Mouse (Mus musculus) forebrain, embryonic 14.5 days (tissue): ENCODE measurements around the gene Sav1. TPM values are rescaled to one million over a fixed set of nuclear protein-coding genes. Genes with fewer than 3 reads are reported as not detected.
A peak's percentile ranks its signal among the peaks of the same experiment; 100 is the strongest.

Experiments used
- ATAC-seq: fragments of 200-750 bp; cut with Nextera tagmentation; 2 replicates; pipeline ENCODE4 v1.8.0; 2017; ENCODE audit warnings: mild to moderate bottlenecking, moderate library complexity
- DNase-seq: peaks from one replicate; pipeline ENCODE4 v3.0.0-alpha.2; 2015; ENCODE audit warnings: low spot score
- H3K27ac ChIP-seq: fragments of 300-500 bp; sonication (generic); 2 replicates; pipeline ENCODE4 v1.5.1; 2014; ENCODE audit warnings: low read depth, mild to moderate bottlenecking, control low read depth, low read length, moderate library complexity
- H3K27me3 ChIP-seq: fragments of 300-500 bp; sonication (generic); replicated peaks from 2 replicates; pipeline ENCODE4 v1.6.1; 2014; ENCODE audit warnings: low read length, control low read depth, mixed read lengths; ENCODE audit not compliant: control insufficient read depth, insufficient read depth
- H3K36me3 ChIP-seq: fragments of 300-500 bp; sonication (generic); 2 replicates; pipeline ENCODE4 v1.6.1; 2014; ENCODE audit warnings: low read length, control low read depth; ENCODE audit not compliant: control insufficient read depth, insufficient read depth
- H3K4me1 ChIP-seq: fragments of 300-500 bp; sonication (generic); 2 replicates; pipeline ENCODE4 v1.6.1; 2014; ENCODE audit warnings: antibody characterized with exemption, low read length, control low read depth; ENCODE audit not compliant: control insufficient read depth, insufficient read depth
- H3K4me2 ChIP-seq: fragments of 300-500 bp; sonication (generic); 2 replicates; pipeline ENCODE4 v1.6.1; 2014; ENCODE audit warnings: mild to moderate bottlenecking, control low read depth, low read length
- H3K4me3 ChIP-seq: fragments of 300-500 bp; sonication (generic); 2 replicates; pipeline ENCODE4 v1.5.1; 2014; ENCODE audit warnings: low read depth, low read length, control low read depth
- H3K9ac ChIP-seq: fragments of 300-500 bp; sonication (generic); 2 replicates; pipeline ENCODE4 v1.6.1; 2014; ENCODE audit warnings: mild to moderate bottlenecking, low read length, control low read depth, moderate library complexity
- H3K9me3 ChIP-seq: fragments of 300-500 bp; sonication (generic); replicated peaks from 2 replicates; pipeline ENCODE4 v1.6.1; 2016; ENCODE audit warnings: low read length, control low read depth, mixed read lengths; ENCODE audit not compliant: control insufficient read depth
- WGBS: fragments of 180-500 bp; shearing (Covaris S2); extraction: QIAGEN DNeasy Blood & Tissue Kit; methylation state at CpG from one replicate; pipeline ENCODE4 v1.1.7; 2014; 5-methylcytosine and 5-hydroxymethylcytosine counted together
- polyA plus RNA-seq: library from polyadenylated mRNA; unstranded; fragments of >200 nt; fragmentation: Nextera tagmentation; extraction: Ambion mirVana; gene quantifications from 2 replicates; pipeline ENCODE4 v1.2.1, GENCODE M21; 2014

Gene Sav1
- polyA plus RNA-seq, 1 experiment from 2014 or later: 1.0 TPM

DNA sequence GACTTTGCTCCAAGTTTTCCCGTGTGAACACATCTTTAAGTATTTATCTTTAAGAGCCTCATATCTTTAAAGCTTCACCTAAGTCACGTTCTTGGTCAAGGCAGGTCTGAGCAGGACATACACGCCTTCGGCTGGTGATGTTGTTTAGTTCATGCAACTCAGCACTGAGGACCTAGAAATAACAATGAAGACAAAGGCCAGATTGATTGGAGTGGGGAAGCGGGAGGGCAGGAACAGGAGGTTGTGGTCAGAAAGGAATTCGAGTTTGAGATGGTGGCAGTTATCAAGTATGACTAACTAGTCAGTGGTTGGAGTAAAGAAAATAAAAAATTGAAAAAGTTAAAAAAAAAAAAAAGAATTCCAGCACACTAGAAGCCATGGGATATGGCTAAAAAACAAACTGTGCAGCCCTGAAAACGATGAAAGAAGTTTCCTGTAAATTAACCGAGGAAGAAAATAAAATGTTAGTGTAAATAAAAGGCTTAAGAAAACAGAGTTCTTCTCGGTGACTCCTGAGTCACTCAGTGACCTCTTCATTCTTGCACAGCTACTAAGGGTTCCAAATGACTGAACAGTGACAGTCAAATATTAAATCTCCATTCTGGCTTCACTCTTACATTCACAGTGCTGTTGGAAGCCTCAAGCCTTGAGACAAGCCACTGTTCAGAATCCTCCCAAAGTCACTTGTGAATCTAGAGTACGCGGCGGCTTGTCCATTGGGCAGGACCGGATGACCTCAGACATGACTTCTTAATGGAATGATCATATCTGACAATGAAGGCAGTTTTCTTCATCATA, 11.6 kb upstream of the Sav1 start:
- H3K9ac ChIP-seq: no peak overlapping the region
- no peaks in the 10 kb centered on the region for H3K27me3 ChIP-seq
- ATAC-seq (no peak), DNase-seq (no peak)
- no peak overlapping the region for H3K27ac ChIP-seq
- no peak overlapping the region for H3K4me2 ChIP-seq
- H3K9me3 ChIP-seq: no peaks in the 10 kb centered on the region
- H3K36me3 ChIP-seq: no peaks in the 10 kb centered on the region
- 91% methylated on average over 13 of the region's 13 CpGs for WGBS
- no peaks in the 10 kb centered on the region for H3K4me1 ChIP-seq
- no peak overlapping the region for H3K4me3 ChIP-seq

DNA sequence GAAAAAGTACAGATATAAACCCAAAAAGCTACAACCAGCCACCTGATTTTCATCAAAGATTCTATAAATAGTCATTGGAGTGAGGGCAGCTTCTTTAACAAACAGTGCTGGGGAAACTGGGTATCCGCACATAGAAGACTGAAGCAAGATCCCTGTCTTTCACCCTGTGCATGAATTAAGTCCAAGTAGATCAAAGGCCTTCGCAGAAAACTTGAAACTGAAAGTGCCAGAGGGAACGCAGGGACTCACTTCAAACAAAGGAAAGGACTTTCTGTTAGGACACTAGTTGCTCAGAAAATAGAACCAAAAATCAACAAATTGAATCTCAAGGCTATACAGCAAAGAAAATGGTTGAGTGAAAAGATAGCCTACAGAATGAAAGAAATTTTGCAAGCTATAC, 8.6 kb upstream of the Sav1 start:
- ATAC-seq (no peak), DNase-seq (no peak)
- Histone ChIP-seq H3K4me3 (no peak overlapping the region), H3K9ac (no peak overlapping the region), H3K9me3 (no peaks in the 10 kb centered on the region), H3K4me2 (no peak overlapping the region), H3K27me3 (no peaks in the 10 kb centered on the region), H3K4me1 (no peaks in the 10 kb centered on the region), H3K36me3 (no peaks in the 10 kb centered on the region), H3K27ac (no peak overlapping the region)
- 73% methylated on average over 3 of the region's 3 CpGs for WGBS

DNA sequence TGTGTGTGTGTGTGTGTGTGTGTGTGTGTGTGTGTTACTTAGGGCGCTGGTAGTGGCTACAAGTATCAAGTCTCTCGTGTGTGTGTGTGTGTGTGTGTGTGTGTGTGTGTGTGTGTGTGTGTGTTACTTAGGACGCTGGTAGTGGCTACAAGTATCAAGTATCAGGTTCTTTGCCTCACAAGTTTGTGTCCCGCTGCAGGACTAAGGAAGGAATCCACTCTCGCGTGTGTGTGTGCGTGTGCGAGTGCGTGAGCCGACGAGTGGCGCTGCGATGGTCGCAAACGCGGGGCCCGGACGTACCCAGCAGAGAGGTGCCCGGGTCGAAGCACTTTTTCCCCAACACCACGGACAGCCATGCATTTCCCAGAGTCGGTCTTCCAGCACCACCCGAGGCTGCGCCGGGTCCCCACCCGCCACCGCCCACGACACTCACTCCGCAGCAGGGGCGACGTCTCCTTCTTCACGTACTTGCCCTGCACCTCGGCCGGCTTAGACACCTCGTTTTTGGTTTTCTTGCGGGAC, 500 bp downstream of the Sav1 start:
- peak; percentile 36 for DNase-seq
- Histone ChIP-seq H3K27me3 (no peaks in the 10 kb centered on the region), H3K4me3 (peak overlapping the region; percentile 84), H3K4me1 (peaks cover 6% of the 10 kb centered on the region; the same call in 1 of the 2 replicates), H3K9me3 (no peaks in the 10 kb centered on the region), H3K9ac (peak overlapping the region; percentile 92), H3K36me3 (peaks cover 31% of the 10 kb centered on the region), H3K27ac (peak overlapping the region; percentile 80; the same call in 1 of the 2 replicates), H3K4me2 (peak overlapping the region; percentile 76)
- peak; percentile 66 for ATAC-seq
- WGBS: 0% methylated on average over 35 of the region's 36 CpGs

DNA sequence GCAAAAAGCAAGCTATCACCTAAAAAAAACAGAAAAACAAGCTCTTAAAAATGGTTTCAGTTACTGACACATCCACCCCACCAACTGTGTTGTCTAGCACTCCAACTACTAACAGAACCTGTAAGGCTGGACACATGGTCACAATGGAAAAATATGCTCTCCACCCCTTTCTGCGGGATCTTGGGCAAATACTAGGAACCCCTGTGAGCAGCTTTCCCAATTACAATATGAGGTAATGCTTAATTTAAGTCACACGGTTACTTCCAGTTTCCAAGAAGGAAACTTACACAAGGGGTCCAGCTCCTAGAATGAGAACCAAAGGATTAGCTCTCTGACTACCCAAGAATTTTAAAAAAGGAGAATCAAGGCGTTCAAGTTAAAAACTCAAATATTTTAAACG, 1.3 kb downstream of the Sav1 start:
- H3K4me1 ChIP-seq: peaks cover 6% of the 10 kb centered on the region; the same call in 1 of the 2 replicates
- peak overlapping the region; percentile 76 for H3K4me2 ChIP-seq
- no peaks in the 10 kb centered on the region for H3K27me3 ChIP-seq
- 15% methylated on average over 4 of the region's 4 CpGs for WGBS
- peaks cover 34% of the 10 kb centered on the region for H3K36me3 ChIP-seq
- DNase-seq (peak; percentile 14), ATAC-seq (no peak)
- no peak overlapping the region for H3K27ac ChIP-seq
- H3K4me3 ChIP-seq: peak overlapping the region; percentile 84
- H3K9ac ChIP-seq: peak overlapping the region; percentile 92; the same call in 1 of the 2 replicates
- no peaks in the 10 kb centered on the region for H3K9me3 ChIP-seq

DNA sequence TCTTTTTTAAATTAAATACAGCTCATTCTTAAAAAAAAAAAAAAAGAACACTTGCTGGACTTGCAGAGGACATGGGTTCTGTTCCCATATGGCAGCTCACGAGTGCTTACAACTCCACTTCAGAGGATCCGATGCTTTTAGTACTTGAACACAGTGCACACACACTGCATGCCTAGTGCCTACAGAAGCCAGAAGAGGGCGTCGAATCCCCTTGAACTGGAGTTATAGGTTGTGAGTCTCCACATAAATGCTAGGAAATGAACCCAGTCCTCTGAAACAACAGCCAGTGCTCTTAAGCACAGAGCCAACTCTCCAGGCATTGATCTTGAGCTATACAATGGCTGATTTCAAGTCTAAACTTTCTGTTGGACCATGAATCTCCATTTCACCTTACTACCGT, 3.9 kb downstream of the Sav1 start:
- H3K9ac ChIP-seq: no peak overlapping the region
- WGBS: 68% methylated on average over 5 of the region's 5 CpGs
- peaks cover 47% of the 10 kb centered on the region for H3K36me3 ChIP-seq
- H3K4me2 ChIP-seq: no peak overlapping the region
- H3K4me3 ChIP-seq: no peak overlapping the region
- no peaks in the 10 kb centered on the region for H3K9me3 ChIP-seq
- no peaks in the 10 kb centered on the region for H3K27me3 ChIP-seq
- H3K27ac ChIP-seq: no peak overlapping the region
- no peak for ATAC-seq
- peaks cover 6% of the 10 kb centered on the region; the same call in 1 of the 2 replicates for H3K4me1 ChIP-seq
- DNase-seq: peak; percentile 34

DNA sequence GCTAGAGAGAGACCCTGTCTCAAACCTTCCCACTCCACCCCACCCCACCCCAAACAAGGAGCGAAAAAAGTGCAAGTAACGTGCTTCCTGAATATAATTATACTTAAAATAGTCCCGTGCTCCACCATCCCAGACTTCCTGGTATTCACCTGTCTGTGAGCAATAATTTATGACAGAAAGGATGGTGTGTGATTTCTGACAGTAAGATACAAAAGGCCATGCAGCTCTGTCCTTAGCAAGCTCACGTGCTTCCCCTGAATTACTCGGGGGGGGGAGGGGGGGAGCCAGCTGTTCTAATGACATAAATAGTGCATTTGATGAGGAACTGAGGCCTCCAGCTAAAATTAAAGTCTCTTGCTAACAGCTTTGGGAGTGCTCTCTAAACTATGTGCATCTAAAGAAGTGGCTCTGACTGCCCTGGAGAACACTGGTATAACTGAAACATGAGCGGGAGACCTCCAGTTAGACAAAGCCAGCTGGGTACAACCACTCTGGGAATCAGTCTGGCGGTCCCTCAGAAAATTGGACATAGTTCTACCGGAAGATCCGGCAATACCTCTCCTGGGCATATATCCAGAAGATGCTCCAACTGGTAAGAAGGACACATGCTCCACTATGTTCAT, 9.3 kb downstream of the Sav1 start:
- no peak overlapping the region; the same call in 1 of the 2 replicates for H3K27ac ChIP-seq
- ATAC-seq: no peak
- DNase-seq: no peak
- peaks cover 31% of the 10 kb centered on the region for H3K36me3 ChIP-seq
- H3K4me2 ChIP-seq: no peak overlapping the region
- H3K4me1 ChIP-seq: no peaks in the 10 kb centered on the region
- no peaks in the 10 kb centered on the region for H3K27me3 ChIP-seq
- H3K4me3 ChIP-seq: no peak overlapping the region
- H3K9me3 ChIP-seq: no peaks in the 10 kb centered on the region
- no peak overlapping the region for H3K9ac ChIP-seq
- 75% methylated on average over 9 of the region's 9 CpGs for WGBS

DNA sequence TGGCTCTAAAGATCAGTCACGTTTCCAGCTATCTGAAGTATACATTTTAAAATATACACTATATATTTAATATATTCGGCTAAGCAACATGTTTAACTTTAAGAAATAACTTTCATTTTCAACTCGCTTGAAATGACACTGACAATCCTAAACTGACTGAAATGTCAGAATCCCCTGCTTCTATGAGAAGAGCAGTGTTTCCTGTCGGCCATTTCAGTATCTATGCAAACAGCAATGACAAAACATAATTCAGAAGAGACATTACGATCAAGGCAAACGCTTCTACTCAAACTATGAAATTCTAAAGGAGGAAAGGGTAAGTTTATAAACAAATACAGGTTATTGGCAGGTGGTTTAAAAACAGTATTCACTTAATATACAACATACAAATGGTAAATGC, 10.1 kb downstream of the Sav1 start:
- H3K27ac ChIP-seq: no peak overlapping the region
- ATAC-seq (no peak), DNase-seq (no peak)
- peaks cover 30% of the 10 kb centered on the region for H3K36me3 ChIP-seq
- H3K4me3 ChIP-seq: no peak overlapping the region
- WGBS: 86% methylated on average over 6 of the region's 6 CpGs
- no peak overlapping the region for H3K9ac ChIP-seq
- H3K4me1 ChIP-seq: no peaks in the 10 kb centered on the region
- H3K27me3 ChIP-seq: no peaks in the 10 kb centered on the region
- H3K9me3 ChIP-seq: no peaks in the 10 kb centered on the region
- H3K4me2 ChIP-seq: no peak overlapping the region

DNA sequence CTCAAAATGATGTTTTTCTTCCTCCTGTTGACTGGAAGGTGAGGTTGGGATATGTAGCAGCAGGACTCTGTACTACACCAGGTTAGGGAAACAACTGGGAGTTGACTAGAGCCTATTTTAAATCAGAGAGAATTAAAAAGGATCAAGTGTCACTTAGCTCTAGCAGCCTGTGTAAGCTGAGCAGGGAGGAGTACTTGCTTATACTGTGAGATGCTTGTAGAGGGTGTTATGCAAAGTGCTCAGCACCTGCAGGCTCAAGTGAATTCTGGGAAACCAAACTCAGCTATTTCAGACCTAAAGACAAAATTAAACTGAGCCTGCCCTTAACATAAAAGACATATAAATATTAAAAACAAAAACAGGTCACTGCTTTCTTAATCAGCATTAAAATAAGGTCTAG, 13.1 kb downstream of the Sav1 start:
- no peaks in the 10 kb centered on the region for H3K27me3 ChIP-seq
- no peak overlapping the region for H3K9ac ChIP-seq
- peaks cover 32% of the 10 kb centered on the region for H3K36me3 ChIP-seq
- no peak for ATAC-seq
- DNase-seq: no peak
- H3K9me3 ChIP-seq: no peaks in the 10 kb centered on the region
- H3K4me1 ChIP-seq: no peaks in the 10 kb centered on the region
- H3K4me3 ChIP-seq: no peak overlapping the region
- H3K4me2 ChIP-seq: no peak overlapping the region
- no peak overlapping the region for H3K27ac ChIP-seq

DNA sequence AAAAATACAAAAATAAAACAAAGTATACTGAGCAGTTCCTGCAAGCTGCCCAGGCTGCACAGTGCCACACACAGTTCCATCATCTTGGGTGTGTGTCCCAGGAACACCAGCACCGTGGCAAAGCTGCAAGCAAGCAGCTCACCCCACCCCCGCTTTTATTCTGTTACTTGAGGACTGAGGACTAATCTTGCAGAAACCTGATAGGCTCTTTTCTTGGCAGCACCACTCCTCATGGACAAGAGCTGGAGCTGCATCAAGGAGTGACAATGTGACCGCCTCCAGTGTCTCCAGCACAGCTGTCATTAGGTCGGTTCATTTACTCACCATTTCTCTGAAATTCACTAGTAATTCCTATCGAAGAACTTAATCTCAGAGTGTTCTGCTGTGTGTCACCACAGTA, 18.6 kb downstream of the Sav1 start:
- H3K4me1 ChIP-seq: no peaks in the 10 kb centered on the region
- peaks cover 69% of the 10 kb centered on the region for H3K36me3 ChIP-seq
- H3K27me3 ChIP-seq: no peaks in the 10 kb centered on the region
- no peaks in the 10 kb centered on the region for H3K9me3 ChIP-seq
- WGBS: 71% methylated on average over 5 of the region's 5 CpGs
- H3K27ac ChIP-seq: no peak overlapping the region
- no peak overlapping the region for H3K4me3 ChIP-seq
- H3K4me2 ChIP-seq: no peak overlapping the region
- no peak for ATAC-seq
- no peak overlapping the region for H3K9ac ChIP-seq
- peak; percentile 13 for DNase-seq
